Mouse (Mus musculus): ENCODE data around the gene Dab2ip. TPM values are rescaled to one million over a fixed set of nuclear protein-coding genes. Genes with fewer than 3 reads are reported as not detected.

The Dab2ip gene
- polyA plus RNA-seq, 1 experiment from 2014 or later, result 48.1 TPM

DNA sequence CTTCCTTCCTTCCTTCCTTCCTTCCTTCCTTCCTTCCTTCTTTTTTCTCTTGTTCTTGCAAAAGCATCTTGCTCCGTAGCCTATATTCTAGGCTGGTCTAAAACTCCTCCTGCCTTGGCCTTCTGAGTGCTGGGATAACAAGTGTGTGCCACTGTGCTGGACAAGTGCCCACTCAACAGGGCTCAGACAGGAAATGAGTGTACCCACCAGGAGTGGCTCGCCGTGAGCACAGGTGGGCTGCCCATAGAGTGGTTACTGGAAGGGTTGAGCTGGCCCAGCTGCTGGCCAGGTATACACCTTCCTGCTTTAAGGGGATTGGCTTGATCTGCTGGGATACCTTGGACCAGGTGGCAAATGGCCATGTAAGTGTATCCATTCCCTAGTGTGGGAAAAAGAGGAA, 139.7 kb downstream of the Dab2ip start:
- H3K4me3 ChIP-seq (ENCODE audit: low read depth, low read length), result no peak overlapping the region
- peak overlapping the region; percentile 95 for H3K27ac ChIP-seq (replicated peaks)
- 71% methylated on average over 3 of the region's 3 CpGs for WGBS
- peaks cover 40% of the 10 kb centered on the region for H3K4me1 ChIP-seq (replicated peaks; ENCODE audit: control insufficient read depth, insufficient read depth)
- H3K9ac ChIP-seq (ENCODE audit: low read length), result no peak overlapping the region
- H3K27me3 ChIP-seq (ENCODE audit: control insufficient read depth, insufficient read depth, low read length), result no peaks in the 10 kb centered on the region
- H3K9me3 ChIP-seq (ENCODE audit: control insufficient read depth, low read length), result no peaks in the 10 kb centered on the region
- 0 out of 2 replicates have a peak, but pooled peaks cover 3% of the 10 kb centered on the region for H3K36me3 ChIP-seq (ENCODE audit: control insufficient read depth, insufficient read depth, low read length)
- H3K4me2 ChIP-seq (replicated peaks; ENCODE audit: low read depth), result no peak overlapping the region
- ATAC-seq (ENCODE audit: low FRiP score, low TSS enrichment), result no peak
- TF ChIP-seq EP300 (optimal IDR thresholded peaks at IDR 0.05) (no peak), CTCF (IDR thresholded peaks at IDR 0.05; ENCODE audit: low read depth) (no peak)
- DNase-seq (ENCODE audit: low spot score), result no peak

GRCm38 (mm10) chr2:35700966-35701365, 142.9 kb downstream of the Dab2ip start:
- no peak for TF ChIP-seq CTCF (IDR thresholded peaks at IDR 0.05; ENCODE audit: low read depth)
- TF ChIP-seq EP300 (optimal IDR thresholded peaks at IDR 0.05), result no peak
- no peak for ATAC-seq (ENCODE audit: low FRiP score, low TSS enrichment)
- Histone ChIP-seq H3K9ac (ENCODE audit: low read length) (no peak overlapping the region; the same call in 1 of the 2 replicates), H3K9me3 (ENCODE audit: control insufficient read depth, low read length) (no peaks in the 10 kb centered on the region), H3K27ac (replicated peaks) (peak overlapping the region; percentile 41), H3K36me3 (ENCODE audit: control insufficient read depth, insufficient read depth, low read length) (0 out of 2 replicates have a peak, but pooled peaks cover 3% of the 10 kb centered on the region), H3K4me2 (replicated peaks; ENCODE audit: low read depth) (no peak overlapping the region), H3K4me1 (replicated peaks; ENCODE audit: control insufficient read depth, insufficient read depth) (peaks cover 36% of the 10 kb centered on the region), H3K27me3 (ENCODE audit: control insufficient read depth, insufficient read depth, low read length) (no peaks in the 10 kb centered on the region), H3K4me3 (ENCODE audit: low read depth, low read length) (no peak overlapping the region)
- WGBS, result 74% methylated on average over 2 of the region's 2 CpGs
- no peak for DNase-seq (ENCODE audit: low spot score)

- peaks cover 31% of the 10 kb centered on the region for H3K4me1 ChIP-seq (replicated peaks; ENCODE audit: control insufficient read depth, insufficient read depth)
- 0 out of 2 replicates have a peak, but pooled peaks cover 3% of the 10 kb centered on the region for H3K36me3 ChIP-seq (ENCODE audit: control insufficient read depth, insufficient read depth, low read length)
- H3K4me3 ChIP-seq (ENCODE audit: low read depth, low read length), result no peak overlapping the region
- no peak for DNase-seq (ENCODE audit: low spot score)
- 74% methylated on average over 7 of the region's 7 CpGs for WGBS
- H3K27me3 ChIP-seq (ENCODE audit: control insufficient read depth, insufficient read depth, low read length), result no peaks in the 10 kb centered on the region
- H3K27ac ChIP-seq (replicated peaks), result peak overlapping the region; percentile 73
- no peak overlapping the region for H3K4me2 ChIP-seq (replicated peaks; ENCODE audit: low read depth)
- no peak for TF ChIP-seq CTCF (IDR thresholded peaks at IDR 0.05; ENCODE audit: low read depth)
- TF ChIP-seq EP300 (optimal IDR thresholded peaks at IDR 0.05), result no peak
- H3K9ac ChIP-seq (ENCODE audit: low read length), result no peak overlapping the region
- no peaks in the 10 kb centered on the region for H3K9me3 ChIP-seq (ENCODE audit: control insufficient read depth, low read length)
- ATAC-seq (ENCODE audit: low FRiP score, low TSS enrichment), result no peak
Measured at GRCm38 (mm10) chr2:35702001-35702400, 143.9 kb downstream of the Dab2ip start.

DNA sequence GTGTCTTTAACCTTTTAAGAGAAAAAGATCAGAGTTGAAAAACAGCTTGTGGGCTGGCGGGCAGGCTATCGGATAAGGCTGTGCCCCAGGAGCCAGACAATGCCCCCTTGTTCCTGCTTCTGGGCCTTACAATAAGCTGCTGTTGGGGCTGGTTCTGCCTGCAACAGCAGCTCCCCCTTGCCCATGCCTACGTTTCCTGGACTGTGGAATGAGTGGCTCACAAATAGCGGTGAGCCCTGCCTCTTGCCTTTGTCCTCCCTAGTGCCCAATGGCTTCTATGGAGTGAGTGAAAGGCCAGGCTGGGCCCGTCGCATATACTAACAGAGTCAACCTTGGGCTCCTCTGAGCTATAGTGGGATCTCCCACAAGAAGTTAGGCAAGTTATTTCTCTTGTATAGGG, 144.5 kb downstream of the Dab2ip start:
- peak overlapping the region; percentile 73 for H3K27ac ChIP-seq (replicated peaks)
- 60% methylated on average over 6 of the region's 6 CpGs for WGBS
- DNase-seq (ENCODE audit: low spot score) (peak; percentile 55), ATAC-seq (ENCODE audit: low FRiP score, low TSS enrichment) (peak; percentile 65)
- TF ChIP-seq CTCF (IDR thresholded peaks at IDR 0.05; ENCODE audit: low read depth), result no peak
- TF ChIP-seq EP300 (optimal IDR thresholded peaks at IDR 0.05), result no peak
- peaks cover 26% of the 10 kb centered on the region for H3K4me1 ChIP-seq (replicated peaks; ENCODE audit: control insufficient read depth, insufficient read depth)
- H3K4me2 ChIP-seq (replicated peaks; ENCODE audit: low read depth), result no peak overlapping the region
- no peaks in the 10 kb centered on the region for H3K27me3 ChIP-seq (ENCODE audit: control insufficient read depth, insufficient read depth, low read length)
- no peaks in the 10 kb centered on the region for H3K9me3 ChIP-seq (ENCODE audit: control insufficient read depth, low read length)
- no peak overlapping the region for H3K4me3 ChIP-seq (ENCODE audit: low read depth, low read length)
- no peak overlapping the region for H3K9ac ChIP-seq (ENCODE audit: low read length)
- 0 out of 2 replicates have a peak, but pooled peaks cover 3% of the 10 kb centered on the region for H3K36me3 ChIP-seq (ENCODE audit: control insufficient read depth, insufficient read depth, low read length)

DNA sequence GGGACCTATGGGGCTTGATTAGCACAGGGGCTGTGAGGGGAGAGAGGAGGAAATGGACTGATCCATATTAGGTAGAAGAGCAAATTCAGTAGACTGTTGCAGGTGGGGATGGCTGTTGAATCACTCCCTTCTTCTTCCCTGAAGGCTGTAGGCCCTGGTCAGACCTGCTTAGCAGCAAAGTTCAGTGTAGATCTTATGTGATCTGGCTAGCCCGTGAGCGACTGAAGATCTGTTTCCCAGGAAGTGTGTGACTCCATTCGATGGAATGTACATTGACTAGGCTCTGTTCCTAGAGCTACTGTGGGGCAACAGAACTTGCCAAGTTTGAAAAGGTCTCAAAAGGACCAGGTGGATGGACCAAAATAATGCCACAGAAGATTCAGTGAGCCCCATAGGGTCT, 145.2 kb downstream of the Dab2ip start:
- Histone ChIP-seq H3K4me1 (replicated peaks; ENCODE audit: control insufficient read depth, insufficient read depth) (peaks cover 22% of the 10 kb centered on the region), H3K27ac (replicated peaks) (peak overlapping the region; percentile 73), H3K9ac (ENCODE audit: low read length) (no peak overlapping the region), H3K36me3 (ENCODE audit: control insufficient read depth, insufficient read depth, low read length) (0 out of 2 replicates have a peak, but pooled peaks cover 3% of the 10 kb centered on the region), H3K4me3 (ENCODE audit: low read depth, low read length) (no peak overlapping the region), H3K27me3 (ENCODE audit: control insufficient read depth, insufficient read depth, low read length) (no peaks in the 10 kb centered on the region), H3K4me2 (replicated peaks; ENCODE audit: low read depth) (no peak overlapping the region), H3K9me3 (ENCODE audit: control insufficient read depth, low read length) (no peaks in the 10 kb centered on the region)
- DNase-seq (ENCODE audit: low spot score) (peak; percentile 67), ATAC-seq (ENCODE audit: low FRiP score, low TSS enrichment) (peak; percentile 65)
- 34% methylated on average over 3 of the region's 3 CpGs for WGBS
- TF ChIP-seq CTCF (IDR thresholded peaks at IDR 0.05; ENCODE audit: low read depth) (no peak), EP300 (optimal IDR thresholded peaks at IDR 0.05) (no peak)

- H3K36me3 ChIP-seq (ENCODE audit: control insufficient read depth, insufficient read depth, low read length), result peaks cover 44% of the 10 kb centered on the region
- no peak overlapping the region for H3K9ac ChIP-seq (ENCODE audit: low read length)
- no peak for DNase-seq (ENCODE audit: low spot score)
- WGBS, result 93% methylated on average over 5 of the region's 5 CpGs
- H3K27ac ChIP-seq (replicated peaks), result no peak overlapping the region
- H3K4me2 ChIP-seq (replicated peaks; ENCODE audit: low read depth), result no peak overlapping the region
- no peak overlapping the region for H3K4me3 ChIP-seq (ENCODE audit: low read depth, low read length)
- no peak for ATAC-seq (ENCODE audit: low FRiP score, low TSS enrichment)
- H3K9me3 ChIP-seq (ENCODE audit: control insufficient read depth, low read length), result no peaks in the 10 kb centered on the region
- H3K4me1 ChIP-seq (replicated peaks; ENCODE audit: control insufficient read depth, insufficient read depth), result no peaks in the 10 kb centered on the region
- no peak for TF ChIP-seq EP300 (optimal IDR thresholded peaks at IDR 0.05)
- TF ChIP-seq CTCF (IDR thresholded peaks at IDR 0.05; ENCODE audit: low read depth), result no peak
- H3K27me3 ChIP-seq (ENCODE audit: control insufficient read depth, insufficient read depth, low read length), result no peaks in the 10 kb centered on the region
Measured at GRCm38 (mm10) chr2:35712611-35713010, 154.5 kb downstream of the Dab2ip start.
